Mouse (Mus musculus): ENCODE measurements at regions not wholly inside any gene's neighbourhood (a gene's known extent, or its start where the extent isn't known, plus 50 kb on each side); places are given as distances from the start of the nearest gene placed in this dataset.
A peak's percentile ranks its signal among the peaks of the same experiment; 100 is the strongest.

- DNase-seq (ENCODE audit: low read depth, low spot score): no peak
These were observed 477.4 kb upstream of the Marcks start for GRCm38 (mm10) chr10:37615926-37616691.

GRCm38 (mm10) chr10:37613936-37614335 lies 475.2 kb upstream of the Marcks start:
- DNase-seq (ENCODE audit: low read depth, low spot score): no peak

- no peak for DNase-seq (ENCODE audit: low read depth, low spot score)
These were observed 464.8 kb upstream of the Marcks start for GRCm38 (mm10) chr10:37603529-37603928.

- no peak for DNase-seq (ENCODE audit: low read depth, low spot score)
These were observed 464.2 kb upstream of the Marcks start for GRCm38 (mm10) chr10:37602936-37603335.

- no peak for DNase-seq (ENCODE audit: low read depth, low spot score)
These were observed 451.2 kb upstream of the Marcks start for GRCm38 (mm10) chr10:37589889-37590288.

- no peak for DNase-seq (ENCODE audit: low read depth, low spot score)
These were observed 450.3 kb upstream of the Marcks start for GRCm38 (mm10) chr10:37589009-37589408.

- DNase-seq (ENCODE audit: low read depth, low spot score): no peak
These were observed 432.5 kb upstream of the Marcks start for GRCm38 (mm10) chr10:37571171-37571570.

- DNase-seq (ENCODE audit: low read depth, low spot score): no peak
These were observed 423.0 kb upstream of the Marcks start for GRCm38 (mm10) chr10:37561705-37562104.

- DNase-seq (ENCODE audit: low read depth, low spot score): no peak
These were observed 410.7 kb upstream of the Marcks start for GRCm38 (mm10) chr10:37549446-37549845.

- no peak for DNase-seq (ENCODE audit: low read depth, low spot score)
These were observed 402.0 kb upstream of the Marcks start for GRCm38 (mm10) chr10:37540703-37541102.

GRCm38 (mm10) chr10:37505966-37506615 lies 367.4 kb upstream of the Marcks start:
- peak; percentile 51 for DNase-seq (ENCODE audit: low read depth, low spot score)

- no peak for DNase-seq (ENCODE audit: low read depth, low spot score)
These were observed 365.7 kb upstream of the Marcks start for GRCm38 (mm10) chr10:37504468-37504867.

- no peak for DNase-seq (ENCODE audit: low read depth, low spot score)
These were observed 363.8 kb upstream of the Marcks start for GRCm38 (mm10) chr10:37502505-37502904.

GRCm38 (mm10) chr10:37501043-37501442 lies 362.3 kb upstream of the Marcks start:
- DNase-seq (ENCODE audit: low read depth, low spot score): no peak

GRCm38 (mm10) chr10:37495467-37495866 lies 356.7 kb upstream of the Marcks start:
- DNase-seq (ENCODE audit: low read depth, low spot score): no peak

GRCm38 (mm10) chr10:37494552-37495166 lies 355.9 kb upstream of the Marcks start:
- no peak for DNase-seq (ENCODE audit: low read depth, low spot score)

- DNase-seq (ENCODE audit: low read depth, low spot score): no peak
These were observed 355.4 kb upstream of the Marcks start for GRCm38 (mm10) chr10:37494098-37494497.

- no peak for DNase-seq (ENCODE audit: low read depth, low spot score)
These were observed 345.7 kb upstream of the Marcks start for GRCm38 (mm10) chr10:37484311-37485023.

GRCm38 (mm10) chr10:37483521-37483920 lies 344.8 kb upstream of the Marcks start:
- DNase-seq (ENCODE audit: low read depth, low spot score): no peak

GRCm38 (mm10) chr10:37481879-37482278 lies 343.2 kb upstream of the Marcks start:
- no peak for DNase-seq (ENCODE audit: low read depth, low spot score)

- no peak for DNase-seq (ENCODE audit: low read depth, low spot score)
These were observed 341.6 kb upstream of the Marcks start for GRCm38 (mm10) chr10:37480331-37480730.

- DNase-seq (ENCODE audit: low read depth, low spot score): no peak
These were observed 339.4 kb upstream of the Marcks start for GRCm38 (mm10) chr10:37478108-37478507.
